In genomic region chr12:110915761-110916160, GRCm38 (mm10) we compare ENCODE assay signal across 27 mouse cellular contexts. TPM values are rescaled to one million over a fixed set of nuclear protein-coding genes. Genes with fewer than 3 reads are reported as not detected.
DNase-seq lines count a peak whose midpoint lies in the region; ATAC-seq and TF ChIP-seq lines count a peak whose summit lies in the region.
"Had no signal": no experiment of that assay in that cellular context is flagged by ENCODE, and none has a peak within 500 bp of the region (broad histone marks: within the 10 kb centered on the region; RNA-seq: fewer than 3 reads in every experiment).

No protein-coding gene starts in this region.

- peak; percentile 47; the same call in 1 of the 2 replicates for ATAC-seq in frontal cortex, adult (ENCODE audit: low TSS enrichment)
- ATAC-seq in midbrain, postnatal 0 days (ENCODE audit: low FRiP score) = no peak
- no peak for ATAC-seq in hindbrain, embryonic 11.5 days (ENCODE audit: low FRiP score)
- ATAC-seq: forebrain, embryonic 14.5 days; hindbrain, postnatal 0 days; inflammation-experienced regulatory T-cells, adult 6 months; intestine, embryonic 16.5 days had no signal

- TF ChIP-seq CTCF in midbrain, postnatal 0 days (IDR thresholded peaks at IDR 0.05) = no peak

- H3K9ac ChIP-seq in midbrain, postnatal 0 days (replicated peaks; ENCODE audit: low read length, poor library complexity, severe bottlenecking) = no peak overlapping the region
- no peak overlapping the region for H3K9ac ChIP-seq in hindbrain, embryonic 11.5 days (ENCODE audit: low read depth, low read length)
- H3K9ac ChIP-seq: embryonic facial prominence, embryonic 15.5 days; heart, embryonic 12.5 days; heart, embryonic 15.5 days; hindbrain, embryonic 14.5 days had no signal

- H3K36me3 ChIP-seq in midbrain, postnatal 0 days (ENCODE audit: insufficient read depth, low read length) = peaks cover 33% of the 10 kb centered on the region
- H3K36me3 ChIP-seq in hindbrain, embryonic 11.5 days (ENCODE audit: control insufficient read depth, insufficient read depth, low read length) = 0 out of 2 replicates have a peak, but pooled peaks cover 2% of the 10 kb centered on the region

- H3K9me3 ChIP-seq in midbrain, postnatal 0 days (ENCODE audit: low read length) = no peaks in the 10 kb centered on the region
- H3K9me3 ChIP-seq in hindbrain, embryonic 11.5 days (ENCODE audit: control insufficient read depth, low read length) = no peaks in the 10 kb centered on the region
- H3K9me3 ChIP-seq: embryonic facial prominence, embryonic 15.5 days; heart, embryonic 12.5 days; heart, embryonic 15.5 days; hindbrain, embryonic 10.5 days had no signal

- whole genome bisulfite sequencing in midbrain, postnatal 0 days = 89% methylated on average over 9 of the region's 9 CpGs
- 90% methylated on average over 9 of the region's 9 CpGs for WGBS in hindbrain, embryonic 11.5 days

- no peak overlapping the region for H3K4me3 ChIP-seq in midbrain, postnatal 0 days (ENCODE audit: low read depth, low read length)
- no peak overlapping the region for H3K4me3 ChIP-seq in hindbrain, embryonic 11.5 days (ENCODE audit: low read depth, low read length)
- H3K4me3 ChIP-seq: embryonic facial prominence, embryonic 15.5 days; heart, embryonic 12.5 days; heart, embryonic 15.5 days; hindbrain, embryonic 10.5 days had no signal

- H3K4me1 ChIP-seq in midbrain, postnatal 0 days (ENCODE audit: insufficient read depth, low read length) = no peaks in the 10 kb centered on the region
- H3K4me1 ChIP-seq in hindbrain, embryonic 11.5 days (replicated peaks; ENCODE audit: control insufficient read depth, insufficient read depth, low read length) = no peaks in the 10 kb centered on the region
- H3K4me1 ChIP-seq: embryonic facial prominence, embryonic 15.5 days; heart, embryonic 12.5 days; heart, embryonic 15.5 days; hindbrain, embryonic 10.5 days had no signal

- no peak overlapping the region for H3K27ac ChIP-seq in midbrain, postnatal 0 days (ENCODE audit: low read depth, low read length)
- no peak overlapping the region for H3K27ac ChIP-seq in hindbrain, embryonic 11.5 days (ENCODE audit: low read depth, low read length)
- H3K27ac ChIP-seq: embryonic facial prominence, embryonic 15.5 days; heart, embryonic 15.5 days; hindbrain, embryonic 10.5 days; hindbrain, embryonic 14.5 days; hindbrain, postnatal 0 days had no signal

- no peaks in the 10 kb centered on the region for H3K27me3 ChIP-seq in midbrain, postnatal 0 days (ENCODE audit: insufficient read depth, low read length)
- no peaks in the 10 kb centered on the region for H3K27me3 ChIP-seq in hindbrain, embryonic 11.5 days (ENCODE audit: control insufficient read depth, insufficient read depth, low read length)
- H3K27me3 ChIP-seq: embryonic facial prominence, embryonic 15.5 days; heart, embryonic 12.5 days; heart, embryonic 15.5 days had no signal

- no peak overlapping the region for H3K4me2 ChIP-seq in midbrain, postnatal 0 days (ENCODE audit: low read depth, low read length, poor library complexity, severe bottlenecking)
- no peak overlapping the region for H3K4me2 ChIP-seq in hindbrain, embryonic 11.5 days (replicated peaks; ENCODE audit: low read depth, low read length)
- H3K4me2 ChIP-seq: embryonic facial prominence, embryonic 15.5 days; heart, embryonic 12.5 days; heart, embryonic 15.5 days; hindbrain, embryonic 14.5 days had no signal

- DNase-seq in frontal cortex, postnatal 10 days (ENCODE audit: low spot score in 2 of 2) = no peak
- DNase-seq in 416B (ENCODE audit: low read depth) = peak; percentile 91
- peak; percentile 71 for DNase-seq in adrenal gland, adult 2 months
- DNase-seq in adrenal gland, postnatal 14 days = peak; percentile 62
- no peak for DNase-seq in right cerebral cortex, postnatal 10 days (ENCODE audit: low spot score in 2 of 2)
- no peak for DNase-seq in midbrain, postnatal 0 days (ENCODE audit: low spot score)
- DNase-seq in hindbrain, embryonic 11.5 days (ENCODE audit: low spot score) = no peak
- DNase-seq: cerebellum, adult 11-12 months; cerebellum, adult 8-10 months; cerebellum, postnatal 10 days; cerebellum, postnatal 36 days; embryo, embryonic 11 days; gastrocnemius, postnatal 25 days; heart, adult 18-20 months; heart, postnatal 10 days; heart, postnatal 36 days; kidney, adult 18-20 months had no signal

RNA-seq across cellular contexts. Expression of gene Tecpr2, which starts 26.7 kb away (rescaled TPM):
- total RNA-seq in adrenal gland, adult 2 months (2021) = 1 to 10 TPM; 8.2 TPM
- 6.1 and 7.0 TPM in 2 replicates for polyA plus RNA-seq in adrenal gland, adult 2 months (2012; rRNA removed)
- total RNA-seq in adrenal gland, postnatal 14 days (2021) = 9.1 and 10.3 TPM in 2 replicates
- total RNA-seq in midbrain, postnatal 0 days (2014; rRNA removed) = 22.9 and 23.6 TPM in 2 replicates
- 4.8 and 4.9 TPM in 2 replicates for polyA plus RNA-seq in midbrain, postnatal 0 days (2015; fragmentation: Nextera tagmentation; extraction: Ambion mirVana)
- 4.1 and 4.3 TPM in 2 replicates for polyA plus RNA-seq in hindbrain, embryonic 11.5 days (2014; fragmentation: Nextera tagmentation; extraction: Ambion mirVana)

RNA-seq across cellular contexts. Expression of gene Cinp, which starts 26.8 kb away (rescaled TPM):
- total RNA-seq in adrenal gland, adult 2 months (2021) = 10 to 100 TPM; 41.0 to 41.9 TPM
- polyA plus RNA-seq in adrenal gland, adult 2 months (2012; rRNA removed) = 51.2 and 52.8 TPM in 2 replicates
- total RNA-seq in adrenal gland, postnatal 14 days (2021) = 47.4 and 50.2 TPM in 2 replicates
- total RNA-seq in midbrain, postnatal 0 days (2014; rRNA removed) = 105 and 153 TPM in 2 replicates
- polyA plus RNA-seq in midbrain, postnatal 0 days (2015; fragmentation: Nextera tagmentation; extraction: Ambion mirVana) = 91.3 and 99.0 TPM in 2 replicates
- polyA plus RNA-seq in hindbrain, embryonic 11.5 days (2014; fragmentation: Nextera tagmentation; extraction: Ambion mirVana) = 79.4 and 82.1 TPM in 2 replicates

Comparison
In these comparisons a context has a peak if more than half of its experiments do, and no peak if none do; other contexts are left out.
1. DNase-seq: peak in 416B (single experiment), adrenal gland, adult 2 months (single experiment) and adrenal gland, postnatal 14 days (single experiment); none in frontal cortex, postnatal 10 days (0 of 2), right cerebral cortex, postnatal 10 days (0 of 2), midbrain, postnatal 0 days (single experiment) and hindbrain, embryonic 11.5 days (single experiment).